Mouse (Mus musculus): ENCODE measurements around the gene Rnf224.

Gene Rnf224

GRCm38 (mm10) chr2:25255284-25255779 is 18.7 kb upstream of the Rnf224 start, which contains the start of gene Tmem203:
Tmem203 (plus strand) TSS chr2:25255439.
- no peak for DNase-seq (ENCODE audit: low spot score)

- no peak for DNase-seq (ENCODE audit: low spot score)
Observed at GRCm38 (mm10) chr2:25252331-25252730, 15.7 kb upstream of the Rnf224 start.

- no peak for DNase-seq (ENCODE audit: low spot score)
Observed at GRCm38 (mm10) chr2:25246183-25247072, 9.8 kb upstream of the Rnf224 start, which contains the start of gene AL732309.1. AL732309.1 (minus strand) TSS chr2:25246863.

GRCm38 (mm10) chr2:25244144-25244543 is 7.6 kb upstream of the Rnf224 start:
- no peak for DNase-seq (ENCODE audit: low spot score)

- no peak for DNase-seq (ENCODE audit: low spot score)
Observed at GRCm38 (mm10) chr2:25243342-25243741, 6.8 kb upstream of the Rnf224 start.

GRCm38 (mm10) chr2:25242101-25242506 is 5.5 kb upstream of the Rnf224 start, which contains the start of the genes Rnf208 and Cysrt1:
Rnf208 (plus strand) TSS chr2:25242255.
Cysrt1 (minus strand) TSS chr2:25242452.
- no peak for DNase-seq (ENCODE audit: low spot score)

GRCm38 (mm10) chr2:25241438-25241775 is 4.8 kb upstream of the Rnf224 start:
- no peak for DNase-seq (ENCODE audit: low spot score)

- DNase-seq (ENCODE audit: low spot score): no peak
Observed at GRCm38 (mm10) chr2:25240723-25241437, 4.3 kb upstream of the Rnf224 start.

- DNase-seq (ENCODE audit: low spot score): no peak
Observed at GRCm38 (mm10) chr2:25240310-25240709, 3.7 kb upstream of the Rnf224 start.

- DNase-seq (ENCODE audit: low spot score): no peak
Observed at GRCm38 (mm10) chr2:25239766-25240165, 3.2 kb upstream of the Rnf224 start.

GRCm38 (mm10) chr2:25238106-25238505 is 1.5 kb upstream of the Rnf224 start:
- DNase-seq (ENCODE audit: low spot score): no peak

- DNase-seq (ENCODE audit: low spot score): no peak
Observed at GRCm38 (mm10) chr2:25237522-25237921, 935 bp upstream of the Rnf224 start.

- DNase-seq (ENCODE audit: low spot score): no peak
Observed at GRCm38 (mm10) chr2:25234551-25235220, 1.9 kb downstream of the Rnf224 start.

- no peak for DNase-seq (ENCODE audit: low spot score)
Observed at GRCm38 (mm10) chr2:25234050-25234449, 2.5 kb downstream of the Rnf224 start, which contains the start of gene Slc34a3. Slc34a3 (minus strand) TSS chr2:25234364.

- DNase-seq (ENCODE audit: low spot score): no peak
Observed at GRCm38 (mm10) chr2:25233421-25233820, 3.2 kb downstream of the Rnf224 start.

GRCm38 (mm10) chr2:25231038-25231437 is 5.5 kb downstream of the Rnf224 start:
- no peak for DNase-seq (ENCODE audit: low spot score)

GRCm38 (mm10) chr2:25230581-25230980 is 6.0 kb downstream of the Rnf224 start:
- no peak for DNase-seq (ENCODE audit: low spot score)

- DNase-seq (ENCODE audit: low spot score): no peak
Observed at GRCm38 (mm10) chr2:25229582-25229981, 7.0 kb downstream of the Rnf224 start.

GRCm38 (mm10) chr2:25228995-25229530 is 7.5 kb downstream of the Rnf224 start:
- DNase-seq (ENCODE audit: low spot score): no peak

GRCm38 (mm10) chr2:25228431-25228889 is 8.1 kb downstream of the Rnf224 start:
- DNase-seq (ENCODE audit: low spot score): peak; percentile 86

GRCm38 (mm10) chr2:25227406-25227805 is 9.2 kb downstream of the Rnf224 start:
- no peak for DNase-seq (ENCODE audit: low spot score)

GRCm38 (mm10) chr2:25226864-25227263 is 9.7 kb downstream of the Rnf224 start:
- peak; percentile 65 for DNase-seq (ENCODE audit: low spot score)
